Mouse (Mus musculus): ENCODE measurements around the gene Agbl1. TPM values are rescaled to one million over a fixed set of nuclear protein-coding genes. Genes with fewer than 3 reads are reported as not detected.

Agbl1 gene
- polyA plus RNA-seq, 1 experiment from 2014 or later, result 0.08 TPM

- no peak overlapping the region for H3K9ac ChIP-seq
Measured at GRCm38 (mm10) chr7:77114021-77114420, 884.3 kb downstream of the Agbl1 start.

GRCm38 (mm10) chr7:77129045-77129444, 899.4 kb downstream of the Agbl1 start:
- Histone ChIP-seq H3K9ac (no peak overlapping the region), H3K9me3 (replicated peaks) (no peaks in the 10 kb centered on the region), H3K4me2 (replicated peaks) (no peak overlapping the region), H3K4me1 (peaks cover 15% of the 10 kb centered on the region), H3K4me3 (no peak overlapping the region), H3K36me3 (no peaks in the 10 kb centered on the region), H3K27ac (no peak overlapping the region), H3K27me3 (no peaks in the 10 kb centered on the region)
- WGBS, result 33% methylated on average over 1 of the region's 1 CpGs
- no peak for ATAC-seq (ENCODE audit: low FRiP score)

More at GRCm38 (mm10) chr7:77114021-77114420, 884.3 kb downstream of the Agbl1 start:
- Histone ChIP-seq H3K27me3 (no peaks in the 10 kb centered on the region), H3K4me2 (replicated peaks) (no peak overlapping the region), H3K4me1 (no peaks in the 10 kb centered on the region), H3K36me3 (no peaks in the 10 kb centered on the region), H3K9me3 (replicated peaks) (no peaks in the 10 kb centered on the region), H3K27ac (no peak overlapping the region), H3K4me3 (no peak overlapping the region)
- ATAC-seq (ENCODE audit: low FRiP score), result no peak
- WGBS, result 100% methylated on average over 1 of the region's 1 CpGs

GRCm38 (mm10) chr7:77131950-77132349, 902.3 kb downstream of the Agbl1 start:
- Histone ChIP-seq H3K36me3 (no peaks in the 10 kb centered on the region), H3K27ac (no peak overlapping the region), H3K4me3 (no peak overlapping the region), H3K9ac (no peak overlapping the region), H3K9me3 (replicated peaks) (no peaks in the 10 kb centered on the region), H3K4me2 (replicated peaks) (peak overlapping the region; percentile 26; the same call in 1 of the 2 replicates), H3K27me3 (no peaks in the 10 kb centered on the region), H3K4me1 (peaks cover 15% of the 10 kb centered on the region)
- 21% methylated on average over 7 of the region's 7 CpGs for WGBS
- peak; percentile 66 for ATAC-seq (ENCODE audit: low FRiP score)

DNA sequence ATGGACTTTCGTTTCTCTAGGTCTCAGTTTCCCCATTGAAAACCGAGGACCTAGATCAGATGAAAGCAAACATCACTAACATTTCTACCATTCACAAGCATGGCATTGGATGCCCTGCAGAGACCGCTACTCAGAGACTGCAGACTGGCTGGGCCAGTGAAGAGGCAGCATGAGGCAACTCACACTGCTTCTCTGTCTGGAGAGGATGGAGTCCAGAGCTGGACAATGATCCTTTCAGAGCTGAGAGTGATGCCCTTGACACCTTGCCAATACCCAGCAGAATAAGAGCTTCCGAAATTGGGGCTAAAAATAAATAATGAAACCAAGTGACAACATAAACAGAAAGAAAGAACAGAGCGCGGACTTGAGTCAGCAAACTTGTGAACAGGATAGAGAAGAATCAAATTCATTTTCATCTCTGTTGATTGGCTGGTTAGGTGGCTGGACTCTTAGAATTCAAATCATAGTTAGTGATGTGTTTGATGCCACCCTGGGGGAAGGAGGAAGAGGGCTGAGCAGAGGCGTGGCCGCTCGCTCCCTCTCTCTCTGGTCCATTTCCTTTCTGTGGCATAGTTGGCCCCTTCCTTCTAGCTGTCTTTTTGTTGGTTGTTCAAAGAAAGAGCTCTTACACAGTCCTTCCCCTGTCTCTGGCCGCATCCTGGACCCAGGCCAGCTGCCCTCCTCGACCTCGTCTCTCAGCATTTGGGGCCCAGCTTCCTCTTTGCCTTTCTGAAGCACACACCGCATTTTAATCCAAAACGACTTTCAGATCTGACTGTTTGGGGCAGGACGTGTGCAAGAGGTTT, 903.1 kb downstream of the Agbl1 start:
- no peaks in the 10 kb centered on the region for H3K9me3 ChIP-seq (replicated peaks)
- H3K4me3 ChIP-seq, result no peak overlapping the region
- H3K4me1 ChIP-seq, result peaks cover 15% of the 10 kb centered on the region
- H3K27ac ChIP-seq, result no peak overlapping the region
- WGBS, result 53% methylated on average over 15 of the region's 15 CpGs
- H3K9ac ChIP-seq, result no peak overlapping the region
- H3K36me3 ChIP-seq, result no peaks in the 10 kb centered on the region
- peak; percentile 84 for ATAC-seq (ENCODE audit: low FRiP score)
- H3K4me2 ChIP-seq (replicated peaks), result no peak overlapping the region
- no peaks in the 10 kb centered on the region for H3K27me3 ChIP-seq

GRCm38 (mm10) chr7:77134860-77135259, 905.2 kb downstream of the Agbl1 start:
- Histone ChIP-seq H3K4me1 (peaks cover 15% of the 10 kb centered on the region), H3K4me2 (replicated peaks) (no peak overlapping the region), H3K4me3 (no peak overlapping the region), H3K9me3 (replicated peaks) (no peaks in the 10 kb centered on the region), H3K9ac (no peak overlapping the region), H3K27me3 (no peaks in the 10 kb centered on the region), H3K27ac (no peak overlapping the region), H3K36me3 (no peaks in the 10 kb centered on the region)
- no peak for ATAC-seq (ENCODE audit: low FRiP score)
- WGBS, result 98% methylated on average over 2 of the region's 2 CpGs

DNA sequence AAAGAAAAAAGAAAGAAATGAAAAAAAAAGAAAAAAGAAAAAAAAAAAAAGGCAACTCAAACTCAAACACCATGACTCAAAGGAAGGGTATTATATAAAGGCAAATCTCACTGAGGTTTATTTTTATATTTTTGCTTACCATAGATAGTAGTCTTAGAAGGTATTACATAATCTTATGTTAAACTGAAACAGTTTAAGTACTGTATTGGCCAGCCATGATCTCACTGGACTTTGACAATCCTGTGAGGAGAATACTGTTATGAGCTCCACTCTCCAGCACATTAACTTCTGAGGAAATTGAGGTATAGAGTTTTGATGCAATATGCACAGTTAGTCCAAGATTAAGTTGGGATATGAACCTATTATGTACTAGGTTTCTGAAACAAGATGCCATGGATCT, 909.0 kb downstream of the Agbl1 start:
- Histone ChIP-seq H3K4me1 (no peaks in the 10 kb centered on the region), H3K4me3 (no peak overlapping the region)
- no peak for ATAC-seq (ENCODE audit: low FRiP score)

GRCm38 (mm10) chr7:77147527-77147926, 917.8 kb downstream of the Agbl1 start:
- no peaks in the 10 kb centered on the region for H3K9me3 ChIP-seq (replicated peaks)
- WGBS, result 76% methylated on average over 3 of the region's 3 CpGs
- no peaks in the 10 kb centered on the region for H3K27me3 ChIP-seq
- H3K4me3 ChIP-seq, result no peak overlapping the region
- no peak overlapping the region for H3K9ac ChIP-seq
- H3K36me3 ChIP-seq, result no peaks in the 10 kb centered on the region
- ATAC-seq (ENCODE audit: low FRiP score), result no peak
- no peak overlapping the region for H3K27ac ChIP-seq
- no peak overlapping the region for H3K4me2 ChIP-seq (replicated peaks)
- H3K4me1 ChIP-seq, result peaks cover 4% of the 10 kb centered on the region

More for the DNA sequence above, 909.0 kb downstream of the Agbl1 start:
- no peaks in the 10 kb centered on the region for H3K9me3 ChIP-seq (replicated peaks)
- no peak overlapping the region for H3K4me2 ChIP-seq (replicated peaks)
- H3K36me3 ChIP-seq, result no peaks in the 10 kb centered on the region
- H3K27me3 ChIP-seq, result no peaks in the 10 kb centered on the region
- H3K9ac ChIP-seq, result no peak overlapping the region
- no peak overlapping the region for H3K27ac ChIP-seq

- H3K4me3 ChIP-seq, result no peak overlapping the region
- 84% methylated on average over 4 of the region's 4 CpGs for WGBS
- no peak overlapping the region for H3K27ac ChIP-seq
- H3K27me3 ChIP-seq, result no peaks in the 10 kb centered on the region
- no peak overlapping the region for H3K4me2 ChIP-seq (replicated peaks)
- H3K4me1 ChIP-seq, result peaks cover 9% of the 10 kb centered on the region
- H3K9ac ChIP-seq, result no peak overlapping the region
- no peak for ATAC-seq (ENCODE audit: low FRiP score)
- H3K9me3 ChIP-seq (replicated peaks), result no peaks in the 10 kb centered on the region
- no peaks in the 10 kb centered on the region for H3K36me3 ChIP-seq
Measured at GRCm38 (mm10) chr7:77148820-77149219, 919.1 kb downstream of the Agbl1 start.

GRCm38 (mm10) chr7:77149846-77150245, 920.2 kb downstream of the Agbl1 start:
- Histone ChIP-seq H3K9me3 (replicated peaks) (no peaks in the 10 kb centered on the region), H3K4me2 (replicated peaks) (no peak overlapping the region), H3K9ac (no peak overlapping the region), H3K27me3 (no peaks in the 10 kb centered on the region), H3K4me3 (no peak overlapping the region), H3K4me1 (peaks cover 9% of the 10 kb centered on the region), H3K27ac (no peak overlapping the region), H3K36me3 (no peaks in the 10 kb centered on the region)
- WGBS, result 76% methylated on average over 2 of the region's 2 CpGs
- ATAC-seq (ENCODE audit: low FRiP score), result no peak

- no peak overlapping the region for H3K4me3 ChIP-seq
- H3K9me3 ChIP-seq (replicated peaks), result no peaks in the 10 kb centered on the region
- peak; percentile 71; the same call in 1 of the 2 replicates for ATAC-seq (ENCODE audit: low FRiP score)
- 15% methylated on average over 3 of the region's 3 CpGs for WGBS
- no peaks in the 10 kb centered on the region for H3K27me3 ChIP-seq
- no peak overlapping the region for H3K27ac ChIP-seq
- H3K36me3 ChIP-seq, result no peaks in the 10 kb centered on the region
- H3K4me2 ChIP-seq (replicated peaks), result no peak overlapping the region
- H3K9ac ChIP-seq, result no peak overlapping the region
- peaks cover 9% of the 10 kb centered on the region for H3K4me1 ChIP-seq
Measured at GRCm38 (mm10) chr7:77152393-77152792, 922.7 kb downstream of the Agbl1 start.

DNA sequence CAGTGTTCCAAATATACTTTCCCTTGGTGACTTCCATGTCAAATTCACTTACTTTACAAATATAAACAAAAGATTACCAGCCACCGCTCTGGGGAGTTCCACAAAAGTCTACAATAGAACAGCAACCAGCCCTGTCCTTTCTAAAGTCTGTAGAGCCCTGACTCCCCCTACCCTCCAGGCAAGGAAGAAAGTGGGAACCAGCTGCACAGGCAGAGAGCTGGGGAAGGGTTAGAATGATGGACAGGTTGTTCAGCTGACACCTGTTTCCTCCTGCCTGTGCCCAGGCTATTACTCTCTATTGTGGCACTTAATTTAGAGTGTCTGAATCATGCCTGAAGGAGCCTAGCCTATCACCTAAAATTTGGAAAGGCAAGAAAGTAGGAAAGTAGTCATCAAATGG, 923.2 kb downstream of the Agbl1 start:
- Histone ChIP-seq H3K9me3 (replicated peaks) (no peaks in the 10 kb centered on the region), H3K4me2 (replicated peaks) (no peak overlapping the region), H3K27me3 (no peaks in the 10 kb centered on the region), H3K9ac (no peak overlapping the region), H3K27ac (no peak overlapping the region), H3K4me3 (no peak overlapping the region), H3K4me1 (peaks cover 9% of the 10 kb centered on the region), H3K36me3 (no peaks in the 10 kb centered on the region)
- no peak for ATAC-seq (ENCODE audit: low FRiP score)
- WGBS, result 28% methylated on average over 1 of the region's 1 CpGs

- Histone ChIP-seq H3K27me3 (no peaks in the 10 kb centered on the region), H3K9me3 (replicated peaks) (no peaks in the 10 kb centered on the region), H3K4me1 (no peaks in the 10 kb centered on the region), H3K36me3 (no peaks in the 10 kb centered on the region), H3K4me2 (replicated peaks) (no peak overlapping the region), H3K27ac (no peak overlapping the region), H3K9ac (no peak overlapping the region), H3K4me3 (no peak overlapping the region)
- 95% methylated on average over 1 of the region's 1 CpGs for WGBS
- ATAC-seq (ENCODE audit: low FRiP score), result no peak
Measured at GRCm38 (mm10) chr7:77164921-77165320, 935.2 kb downstream of the Agbl1 start.

Data from hindbrain, embryonic 12.5 days (tissue).